Mouse (Mus musculus) left cerebral cortex, adult 9 months (tissue): ENCODE data around the gene Rragc.

Experiments used
- DNase-seq, 2 experiments: peaks; one replicate each; pipeline ENCODE4 v3.0.0; 2022; ENCODE audit warnings: low spot score in 2 of 2

Gene Rragc

GRCm38 (mm10) chr4:123952059-123952458 is 34.8 kb downstream of the Rragc start:
- DNase-seq = no peak

- DNase-seq = peak in 1 of 2 experiments; percentile 68
Measured at GRCm38 (mm10) chr4:123956703-123957491, 39.7 kb downstream of the Rragc start.

- DNase-seq = no peak
Measured at GRCm38 (mm10) chr4:123957492-123957808, 40.2 kb downstream of the Rragc start.

- DNase-seq = no peak
Measured at GRCm38 (mm10) chr4:123957891-123958290, 40.6 kb downstream of the Rragc start.

GRCm38 (mm10) chr4:123960955-123961354 is 43.7 kb downstream of the Rragc start:
- no peak for DNase-seq

GRCm38 (mm10) chr4:123962721-123963120 is 45.5 kb downstream of the Rragc start:
- DNase-seq = no peak

GRCm38 (mm10) chr4:123968663-123969321 is 51.5 kb downstream of the Rragc start:
- DNase-seq = no peak

- DNase-seq = no peak
Measured at GRCm38 (mm10) chr4:123969458-123969857, 52.2 kb downstream of the Rragc start.

GRCm38 (mm10) chr4:123971059-123971458 is 53.8 kb downstream of the Rragc start:
- no peak for DNase-seq

- DNase-seq = no peak
Measured at GRCm38 (mm10) chr4:123972423-123973049, 55.3 kb downstream of the Rragc start.

- no peak for DNase-seq
Measured at GRCm38 (mm10) chr4:123982105-123982504, 64.9 kb downstream of the Rragc start.
